Mouse (Mus musculus) MEL (cell line): ENCODE results near the gene Inip.

Experiments
- CTCF ChIP-seq, 3 experiments: IDR thresholded peaks in 2 of 3; conservative IDR thresholded peaks in 1 of 3; 2 replicates each; pipeline ENCODE4 v1.5.1; 2011 to 2012; ENCODE audit warnings: low read length in 3 of 3, low read depth in 2 of 3, mild to moderate bottlenecking in 2 of 3, improper control_type of control experiment in 1 of 3, inconsistent platforms in 1 of 3, mixed read lengths in 1 of 3, moderate library complexity in 1 of 3; ENCODE audit not compliant: control insufficient read depth in 1 of 3, insufficient read depth in 1 of 3, poor library complexity in 1 of 3, severe bottlenecking in 1 of 3
- EP300 ChIP-seq, 2 experiments: IDR thresholded peaks; 2 replicates each; pipeline ENCODE4 v1.6.1; 2011; ENCODE audit warnings: improper control_type of control experiment in 2 of 2, low read length in 2 of 2, low read depth in 1 of 2, mild to moderate bottlenecking in 1 of 2
- MAX ChIP-seq: IDR thresholded peaks from 2 replicates; pipeline ENCODE4 v1.6.1; 2011; ENCODE audit warnings: low read length, improper control_type of control experiment
- POLR2A ChIP-seq, 2 experiments: IDR thresholded peaks; 2 replicates each; pipeline ENCODE4 v1.6.1; 2011 to 2012; ENCODE audit warnings: low read length in 2 of 2, mild to moderate bottlenecking in 2 of 2, control low read depth in 1 of 2, improper control_type of control experiment in 1 of 2, low read depth in 1 of 2, moderate library complexity in 1 of 2; ENCODE audit not compliant: control insufficient read depth in 1 of 2, insufficient read depth in 1 of 2, poor library complexity in 1 of 2
- TBP ChIP-seq: IDR thresholded peaks from 2 replicates; pipeline ENCODE4 v1.8.0; 2011; ENCODE audit warnings: low read depth, low read length, improper control_type of control experiment

DNA sequence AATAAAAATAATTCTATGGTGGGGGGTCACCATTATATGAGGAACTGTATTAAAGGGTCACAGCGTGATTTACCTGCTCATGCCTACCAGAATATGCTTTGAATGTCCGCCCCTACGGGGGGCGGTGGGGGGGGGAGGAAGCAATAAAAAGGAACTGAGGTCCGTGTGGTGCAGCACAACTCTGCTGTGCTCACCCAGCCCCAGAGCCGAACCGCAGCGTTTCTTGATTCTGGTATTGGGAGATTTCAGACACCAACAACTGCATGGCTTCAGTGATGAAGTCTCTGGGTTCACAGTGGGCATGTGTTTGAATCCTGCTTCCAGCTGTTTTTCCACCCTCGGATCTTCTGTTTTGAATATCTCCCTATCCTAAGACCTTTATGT lies 73.5 kb downstream of the Inip start:
- TF ChIP-seq TBP (no peak), MAX (no peak), EP300 (IDR thresholded peaks at IDR 0.05; ENCODE audit: low read depth in 1 of 2, low read length in 2 of 2) (no peak), POLR2A (IDR thresholded peaks at IDR 0.05; ENCODE audit: control insufficient read depth in 1 of 2, insufficient read depth in 1 of 2, low read depth in 1 of 2, low read length in 2 of 2, poor library complexity in 1 of 2) (no peak), CTCF (IDR thresholded peaks at IDR 0.05 in 2 of 3, conservative IDR thresholded peaks at IDR 0.05 in 1 of 3; ENCODE audit: control insufficient read depth in 1 of 3, insufficient read depth in 1 of 3, low read depth in 2 of 3, low read length in 3 of 3, poor library complexity in 1 of 3, severe bottlenecking in 1 of 3) (no peak)
